ENCODE assay signal across 9 mouse cellular contexts in genomic region chr6:143154885-143155284, GRCm38 (mm10). TPM values are rescaled to one million over a fixed set of nuclear protein-coding genes. Genes with fewer than 3 reads are reported as not detected.
DNase-seq lines count a peak whose midpoint lies in the region; ATAC-seq lines count a peak whose summit lies in the region.
"Had no signal": no experiment of that assay in that cellular context is flagged by ENCODE, and none has a peak within 500 bp of the region (broad histone marks: within the 10 kb centered on the region; RNA-seq: fewer than 3 reads in every experiment).

No protein-coding gene starts in this region.

- intact Hi-C loops in left cerebral cortex, postnatal 4 days (cut with DNase I) = no loop called here
- intact Hi-C loops in left cerebral cortex, postnatal 10 days (cut with DNase I) = no loop called here

- H3K9ac ChIP-seq in embryonic facial prominence, embryonic 14.5 days (ENCODE audit: low read depth, low read length) = no peak overlapping the region
- H3K9ac ChIP-seq in stomach, embryonic 14.5 days (replicated peaks; ENCODE audit: low read depth, low read length) = no peak overlapping the region

- peak; percentile 8 for DNase-seq in left cerebral cortex, postnatal 4 days
- no peak for DNase-seq in left cerebral cortex, postnatal 10 days (ENCODE audit: extremely low spot score in 1 of 2, low spot score in 2 of 2)
- peak; percentile 71 for DNase-seq in embryonic facial prominence, embryonic 14.5 days (ENCODE audit: low spot score)
- peak; percentile 44 for DNase-seq in large intestine, adult 2 months (ENCODE audit: low read depth, low spot score)
- no peak for DNase-seq in thymus, adult 18-20 months
- no peak for DNase-seq in right cerebral cortex, postnatal 14 days

- no peak overlapping the region for H3K4me3 ChIP-seq in embryonic facial prominence, embryonic 14.5 days (ENCODE audit: low read depth, low read length)
- no peak overlapping the region for H3K4me3 ChIP-seq in stomach, embryonic 14.5 days (ENCODE audit: low read depth, low read length)

- ATAC-seq in embryonic facial prominence, embryonic 14.5 days (ENCODE audit: low read depth) = peak; percentile 77
- ATAC-seq in stomach, embryonic 14.5 days (ENCODE audit: insufficient number of reproducible peaks, insufficient read depth, low FRiP score, low read depth) = no peak
- no peak for ATAC-seq in megakaryocyte-erythroid progenitor cell, adult 5-6 weeks (replicated peaks; ENCODE audit: low FRiP score, low TSS enrichment, poor library complexity, severe bottlenecking)
- ATAC-seq: midbrain, embryonic 16.5 days had no signal

- peak overlapping the region; percentile 5 for H3K4me2 ChIP-seq in embryonic facial prominence, embryonic 14.5 days (ENCODE audit: low read depth, low read length)
- H3K4me2 ChIP-seq in stomach, embryonic 14.5 days (replicated peaks; ENCODE audit: low read depth, low read length) = 0 out of 2 replicates have a peak overlapping the region, but pooled peaks have one; percentile 5

- H3K4me1 ChIP-seq in embryonic facial prominence, embryonic 14.5 days (ENCODE audit: control insufficient read depth, insufficient read depth, low read length) = peaks cover 27% of the 10 kb centered on the region
- no peaks in the 10 kb centered on the region for H3K4me1 ChIP-seq in stomach, embryonic 14.5 days (ENCODE audit: control insufficient read depth, insufficient read depth, low read length)

- H3K36me3 ChIP-seq in embryonic facial prominence, embryonic 14.5 days (ENCODE audit: control insufficient read depth, insufficient read depth, low read length) = no peaks in the 10 kb centered on the region
- no peaks in the 10 kb centered on the region for H3K36me3 ChIP-seq in stomach, embryonic 14.5 days (ENCODE audit: control insufficient read depth, insufficient read depth, low read length)

- H3K27me3 ChIP-seq in embryonic facial prominence, embryonic 14.5 days (replicated peaks; ENCODE audit: control insufficient read depth, insufficient read depth, low read length) = no peaks in the 10 kb centered on the region
- no peaks in the 10 kb centered on the region for H3K27me3 ChIP-seq in stomach, embryonic 14.5 days (ENCODE audit: control insufficient read depth, insufficient read depth, low read length)

- H3K9me3 ChIP-seq in embryonic facial prominence, embryonic 14.5 days (ENCODE audit: control insufficient read depth, low read length) = no peaks in the 10 kb centered on the region
- no peaks in the 10 kb centered on the region for H3K9me3 ChIP-seq in stomach, embryonic 14.5 days (ENCODE audit: control insufficient read depth, low read depth, low read length)

- H3K27ac ChIP-seq in embryonic facial prominence, embryonic 14.5 days (replicated peaks; ENCODE audit: low read depth, low read length) = peak overlapping the region; percentile 53; the same call in 1 of the 2 replicates
- H3K27ac ChIP-seq in stomach, embryonic 14.5 days (ENCODE audit: low read length) = no peak overlapping the region

- 49% methylated on average over 13 of the region's 13 CpGs for WGBS in embryonic facial prominence, embryonic 14.5 days
- 31% methylated on average over 13 of the region's 13 CpGs for WGBS in large intestine, adult 2 months
- WGBS in stomach, embryonic 14.5 days = 62% methylated on average over 13 of the region's 13 CpGs

RNA-seq across cellular contexts. Expression of gene Etnk1, which starts 12.1 kb away (rescaled TPM):
- 100 to 1,000 TPM; 127 to 129 TPM for total RNA-seq in left cerebral cortex, postnatal 4 days (2021)
- 100 to 1,000 TPM; 151 to 153 TPM for total RNA-seq in left cerebral cortex, postnatal 10 days (2021)
- 24.6 and 25.0 TPM in 2 replicates for polyA plus RNA-seq in embryonic facial prominence, embryonic 14.5 days (2014; fragmentation: Nextera tagmentation; extraction: Ambion mirVana)
- polyA plus RNA-seq in large intestine, adult 2 months (2012; rRNA removed) = 18.5 and 24.0 TPM in 2 replicates
- polyA plus RNA-seq in stomach, embryonic 14.5 days (2014; fragmentation: Nextera tagmentation; extraction: Ambion mirVana) = 24.2 and 25.2 TPM in 2 replicates
- total RNA-seq in megakaryocyte-erythroid progenitor cell, adult 5-6 weeks (2014; fragmentation: Nextera tagmentation) = 65.0 and 74.2 TPM in 2 replicates
- total RNA-seq in megakaryocyte-erythroid progenitor cell, adult 5-6 weeks (2017) = 86.4 and 108 TPM in 2 replicates

RNA-seq across cellular contexts. Expression of gene C2cd5, which starts 54.9 kb away (rescaled TPM):
- 10 to 100 TPM; 82.9 to 84.7 TPM for total RNA-seq in left cerebral cortex, postnatal 4 days (2021)
- 10 to 100 TPM; 62.6 to 67.3 TPM for total RNA-seq in left cerebral cortex, postnatal 10 days (2021)
- polyA plus RNA-seq in embryonic facial prominence, embryonic 14.5 days (2014; fragmentation: Nextera tagmentation; extraction: Ambion mirVana) = 19.1 and 22.4 TPM in 2 replicates
- 14.5 and 17.4 TPM in 2 replicates for polyA plus RNA-seq in large intestine, adult 2 months (2012; rRNA removed)
- 27.9 and 32.7 TPM in 2 replicates for polyA plus RNA-seq in stomach, embryonic 14.5 days (2014; fragmentation: Nextera tagmentation; extraction: Ambion mirVana)
- total RNA-seq in megakaryocyte-erythroid progenitor cell, adult 5-6 weeks (2014; fragmentation: Nextera tagmentation) = 57.8 and 81.5 TPM in 2 replicates
- total RNA-seq in megakaryocyte-erythroid progenitor cell, adult 5-6 weeks (2017) = 24.6 TPM in 2 replicates

Comparison
In these comparisons a context has a peak if more than half of its experiments do, and no peak if none do; other contexts are left out.
1. DNase-seq: peak in left cerebral cortex, postnatal 4 days (single experiment), embryonic facial prominence, embryonic 14.5 days (single experiment) and large intestine, adult 2 months (single experiment); none in left cerebral cortex, postnatal 10 days (0 of 2), thymus, adult 18-20 months (0 of 2) and right cerebral cortex, postnatal 14 days (single experiment).